Mouse (Mus musculus): ENCODE measurements around the gene Nupr1. TPM values are rescaled to one million over a fixed set of nuclear protein-coding genes. Genes with fewer than 3 reads are reported as not detected.

Nupr1 gene
- polyA plus RNA-seq, 1 experiment = 27.5 TPM

DNA sequence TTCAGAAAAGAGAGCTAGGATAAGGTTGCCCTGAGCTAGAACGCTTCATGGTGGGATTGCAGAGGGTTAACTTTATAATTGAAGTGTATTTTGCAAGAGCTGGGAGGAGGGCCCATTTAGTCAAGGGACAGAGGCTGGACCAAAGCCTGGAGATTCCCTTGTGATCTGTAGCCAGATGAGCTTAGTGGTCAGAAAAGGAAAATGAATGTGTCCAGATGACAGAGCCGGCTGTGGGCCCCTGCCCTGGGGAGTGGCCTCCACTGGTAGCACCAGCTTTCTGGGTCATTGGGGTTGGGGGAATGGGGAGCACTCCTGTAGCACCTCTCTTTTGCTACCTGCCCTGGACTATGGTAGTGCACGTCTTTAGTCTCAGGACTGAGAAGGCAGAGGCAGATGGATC lies 23.6 kb downstream of the Nupr1 start:
- Histone ChIP-seq H3K27me3 (replicated peaks) (no peaks in the 10 kb centered on the region), H3K4me3 (replicated peaks) (no peak overlapping the region), H3K36me3 (replicated peaks; ENCODE audit: low read length) (peaks cover 6% of the 10 kb centered on the region), H3K4me1 (peaks cover 53% of the 10 kb centered on the region), H3K9me3 (peaks cover 8% of the 10 kb centered on the region; the same call in 1 of the 2 replicates)
- no peak for TF ChIP-seq GATA1 (IDR thresholded peaks at IDR 0.05; ENCODE audit: borderline replicate concordance, low read length)
- TF ChIP-seq FLI1 (IDR thresholded peaks at IDR 0.05; ENCODE audit: low read length) = no peak

GRCm38 (mm10) chr7:126606611-126607010 lies 24.1 kb downstream of the Nupr1 start:
- peaks cover 8% of the 10 kb centered on the region; the same call in 1 of the 2 replicates for H3K9me3 ChIP-seq
- peaks cover 55% of the 10 kb centered on the region for H3K4me1 ChIP-seq
- no peaks in the 10 kb centered on the region for H3K27me3 ChIP-seq (replicated peaks)
- peaks cover 6% of the 10 kb centered on the region for H3K36me3 ChIP-seq (replicated peaks; ENCODE audit: low read length)
- TF ChIP-seq FLI1 (IDR thresholded peaks at IDR 0.05; ENCODE audit: low read length) (no peak), GATA1 (IDR thresholded peaks at IDR 0.05; ENCODE audit: borderline replicate concordance, low read length) (no peak)
- H3K4me3 ChIP-seq (replicated peaks) = no peak overlapping the region

DNA sequence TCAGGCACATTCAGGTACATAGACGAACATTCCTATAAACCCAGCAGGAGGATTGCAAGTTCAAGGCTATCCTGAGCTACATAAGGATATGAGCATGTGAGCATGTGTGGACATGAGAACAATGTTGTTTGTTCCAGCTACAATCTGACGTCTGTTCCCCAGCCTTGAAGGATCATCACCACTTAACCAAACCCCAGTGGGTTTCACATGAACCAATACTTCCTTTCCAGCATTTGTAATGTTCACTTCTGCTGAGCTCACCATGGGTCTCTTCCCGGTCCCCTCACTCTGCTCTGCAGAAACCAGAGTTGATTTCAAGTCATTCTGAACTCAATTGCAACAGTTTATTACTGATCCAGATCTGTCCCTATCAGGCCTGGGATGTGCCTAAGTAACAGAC lies 28.0 kb downstream of the Nupr1 start:
- peaks cover 80% of the 10 kb centered on the region for H3K4me1 ChIP-seq
- TF ChIP-seq GATA1 (IDR thresholded peaks at IDR 0.05; ENCODE audit: borderline replicate concordance, low read length) = no peak
- no peak for TF ChIP-seq FLI1 (IDR thresholded peaks at IDR 0.05; ENCODE audit: low read length)
- H3K4me3 ChIP-seq (replicated peaks) = peak overlapping the region; percentile 10
- no peaks in the 10 kb centered on the region for H3K9me3 ChIP-seq
- no peaks in the 10 kb centered on the region for H3K27me3 ChIP-seq (replicated peaks)
- no peaks in the 10 kb centered on the region for H3K36me3 ChIP-seq (replicated peaks; ENCODE audit: low read length)

DNA sequence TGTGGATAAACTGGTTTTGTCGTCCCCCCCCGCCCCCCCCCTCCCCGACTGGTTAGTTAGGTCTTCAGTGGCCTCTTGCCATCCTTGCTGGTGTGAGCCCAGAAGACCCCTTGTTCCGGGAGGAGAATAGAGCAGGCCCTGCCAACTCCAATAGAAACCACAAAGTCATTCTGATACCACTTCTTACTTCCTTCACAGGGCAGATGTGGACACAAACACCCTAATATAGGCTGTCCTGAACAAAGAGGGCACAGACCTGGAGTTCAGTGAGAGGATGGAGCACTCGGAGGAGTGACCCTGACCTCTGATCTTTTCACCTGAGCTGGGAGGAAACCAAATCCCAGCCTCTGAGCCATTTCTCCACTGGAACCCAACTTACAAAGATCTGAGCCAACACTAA lies 28.8 kb downstream of the Nupr1 start:
- Histone ChIP-seq H3K9me3 (no peaks in the 10 kb centered on the region), H3K36me3 (replicated peaks; ENCODE audit: low read length) (no peaks in the 10 kb centered on the region), H3K27me3 (replicated peaks) (no peaks in the 10 kb centered on the region), H3K4me3 (replicated peaks) (peak overlapping the region; percentile 51), H3K4me1 (peaks cover 80% of the 10 kb centered on the region)
- TF ChIP-seq FLI1 (IDR thresholded peaks at IDR 0.05; ENCODE audit: low read length) = no peak
- TF ChIP-seq GATA1 (IDR thresholded peaks at IDR 0.05; ENCODE audit: borderline replicate concordance, low read length) = no peak

GRCm38 (mm10) chr7:126598919-126599318 lies 31.7 kb downstream of the Nupr1 start:
- H3K4me3 ChIP-seq (replicated peaks) = peak overlapping the region; percentile 44
- H3K27me3 ChIP-seq (replicated peaks) = peaks cover 24% of the 10 kb centered on the region
- H3K4me1 ChIP-seq = peaks cover 90% of the 10 kb centered on the region
- H3K9me3 ChIP-seq = no peaks in the 10 kb centered on the region
- no peaks in the 10 kb centered on the region for H3K36me3 ChIP-seq (replicated peaks; ENCODE audit: low read length)
- no peak for TF ChIP-seq FLI1 (IDR thresholded peaks at IDR 0.05; ENCODE audit: low read length)
- TF ChIP-seq GATA1 (IDR thresholded peaks at IDR 0.05; ENCODE audit: borderline replicate concordance, low read length) = no peak

- Histone ChIP-seq H3K4me1 (peaks cover 80% of the 10 kb centered on the region), H3K4me3 (replicated peaks) (peak overlapping the region; percentile 65), H3K27me3 (replicated peaks) (peaks cover 47% of the 10 kb centered on the region), H3K9me3 (no peaks in the 10 kb centered on the region), H3K36me3 (replicated peaks; ENCODE audit: low read length) (no peaks in the 10 kb centered on the region)
- TF ChIP-seq GATA1 (IDR thresholded peaks at IDR 0.05; ENCODE audit: borderline replicate concordance, low read length) (no peak), FLI1 (IDR thresholded peaks at IDR 0.05; ENCODE audit: low read length) (no peak)
Measured at GRCm38 (mm10) chr7:126596414-126596813, 34.2 kb downstream of the Nupr1 start.

- Histone ChIP-seq H3K4me3 (replicated peaks) (peak overlapping the region; percentile 65), H3K27me3 (replicated peaks) (peaks cover 49% of the 10 kb centered on the region), H3K36me3 (replicated peaks; ENCODE audit: low read length) (no peaks in the 10 kb centered on the region), H3K4me1 (peaks cover 75% of the 10 kb centered on the region), H3K9me3 (no peaks in the 10 kb centered on the region)
- TF ChIP-seq GATA1 (IDR thresholded peaks at IDR 0.05; ENCODE audit: borderline replicate concordance, low read length) (no peak), FLI1 (IDR thresholded peaks at IDR 0.05; ENCODE audit: low read length) (no peak)
Measured at GRCm38 (mm10) chr7:126595890-126596289, 34.8 kb downstream of the Nupr1 start.

DNA sequence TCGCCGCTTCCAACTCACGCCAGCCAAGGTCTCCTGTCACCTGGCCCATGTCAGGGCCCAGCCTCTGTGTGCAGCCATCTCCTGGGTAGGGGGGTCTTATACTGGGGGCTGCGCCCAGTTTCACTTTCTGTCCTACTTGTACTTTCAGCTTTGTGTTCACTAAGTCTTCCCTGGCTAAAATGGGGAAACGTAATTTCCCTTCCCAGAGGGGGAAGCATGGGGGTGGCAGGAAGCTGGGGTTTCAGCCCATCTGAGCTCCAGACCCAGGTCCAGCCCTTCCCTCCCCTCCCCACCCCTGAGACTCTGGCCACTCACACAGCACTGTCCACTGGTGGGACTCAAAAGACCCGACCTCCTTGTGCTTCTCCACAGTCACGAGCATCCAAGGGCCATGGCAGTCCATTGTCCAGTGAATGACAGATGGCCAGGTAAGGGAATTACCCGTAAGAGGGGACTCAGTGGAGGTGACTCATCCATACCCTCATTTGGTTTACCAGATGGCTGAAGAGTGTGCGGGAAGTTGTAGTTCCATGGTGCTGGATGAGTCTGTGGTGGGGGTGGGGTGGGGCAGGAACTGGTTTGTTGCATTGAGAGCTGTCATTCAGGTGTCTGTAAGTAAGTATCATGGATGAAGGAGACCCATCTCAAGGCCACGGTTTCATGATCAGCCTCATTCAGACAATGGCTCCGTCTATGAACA lies 35.6 kb downstream of the Nupr1 start, which contains the start of gene Il27:
Il27 (minus strand) TSS at position 80 of the 700 bp plus-strand sequence.
- no peak for TF ChIP-seq FLI1 (IDR thresholded peaks at IDR 0.05; ENCODE audit: low read length)
- TF ChIP-seq GATA1 (IDR thresholded peaks at IDR 0.05; ENCODE audit: borderline replicate concordance, low read length) = no peak
- Histone ChIP-seq H3K4me3 (replicated peaks) (peak within 1 kb of the TSS; percentile 77), H3K36me3 (replicated peaks; ENCODE audit: low read length) (no peaks in the 10 kb centered on the region), H3K4me1 (peaks cover 71% of the 10 kb centered on the region), H3K9me3 (no peaks in the 10 kb centered on the region), H3K27me3 (replicated peaks) (peaks cover 53% of the 10 kb centered on the region)

GRCm38 (mm10) chr7:126587779-126588178 lies 42.9 kb downstream of the Nupr1 start:
- H3K27me3 ChIP-seq (replicated peaks) = peaks cover 64% of the 10 kb centered on the region
- no peak overlapping the region for H3K4me3 ChIP-seq (replicated peaks)
- no peaks in the 10 kb centered on the region for H3K9me3 ChIP-seq
- peaks cover 50% of the 10 kb centered on the region for H3K4me1 ChIP-seq
- H3K36me3 ChIP-seq (replicated peaks; ENCODE audit: low read length) = peaks cover 2% of the 10 kb centered on the region
- no peak for TF ChIP-seq FLI1 (IDR thresholded peaks at IDR 0.05; ENCODE audit: low read length)
- TF ChIP-seq GATA1 (IDR thresholded peaks at IDR 0.05; ENCODE audit: borderline replicate concordance, low read length) = no peak

GRCm38 (mm10) chr7:126586839-126587238 lies 43.8 kb downstream of the Nupr1 start:
- TF ChIP-seq GATA1 (IDR thresholded peaks at IDR 0.05; ENCODE audit: borderline replicate concordance, low read length) = no peak
- H3K27me3 ChIP-seq (replicated peaks) = peaks cover 54% of the 10 kb centered on the region
- no peak overlapping the region for H3K4me3 ChIP-seq (replicated peaks)
- peaks cover 4% of the 10 kb centered on the region for H3K36me3 ChIP-seq (replicated peaks; ENCODE audit: low read length)
- H3K9me3 ChIP-seq = no peaks in the 10 kb centered on the region
- H3K4me1 ChIP-seq = peaks cover 51% of the 10 kb centered on the region
